Mouse (Mus musculus) kidney, adult 2 months (tissue): ENCODE data around the gene Zdhhc22. TPM values are rescaled to one million over a fixed set of nuclear protein-coding genes. Genes with fewer than 3 reads are reported as not detected.

Source experiments
- DNase-seq: peaks from one replicate; pipeline ENCODE4 v3.0.0; 2021
- H3K27ac ChIP-seq: fragments of 200-500 bp; 2 replicates; pipeline ENCODE4 v1.5.1; 2012; ENCODE audit warnings: low read depth, low read length, control low read depth, inconsistent platforms; ENCODE audit not compliant: insufficient read depth
- H3K27me3 ChIP-seq: fragments of 200-500 bp; replicated peaks from 2 replicates; pipeline ENCODE4 v1.6.1; 2012; ENCODE audit warnings: mild to moderate bottlenecking, moderate library complexity, low read length, inconsistent platforms; ENCODE audit not compliant: control insufficient read depth, insufficient read depth
- H3K36me3 ChIP-seq: fragments of 200-500 bp; 2 replicates; pipeline ENCODE4 v1.6.1; 2012; ENCODE audit warnings: mild to moderate bottlenecking, moderate library complexity, low read length, inconsistent platforms; ENCODE audit not compliant: control insufficient read depth, insufficient read depth
- H3K4me1 ChIP-seq: fragments of 200-500 bp; 2 replicates; pipeline ENCODE4 v1.6.1; 2011; ENCODE audit warnings: low read length; ENCODE audit not compliant: control insufficient read depth, insufficient read depth
- H3K4me3 ChIP-seq: fragments of 200-500 bp; 2 replicates; pipeline ENCODE4 v1.5.1; 2011; ENCODE audit warnings: mild to moderate bottlenecking, low read depth, low read length, control low read depth; ENCODE audit not compliant: insufficient read depth
- CTCF ChIP-seq: fragments of 200-500 bp; conservative IDR thresholded peaks from 2 replicates; pipeline ENCODE4 v1.5.1; 2011; ENCODE audit warnings: low read depth, mild to moderate bottlenecking, control low read depth, low read length, moderate library complexity, mixed read lengths; ENCODE audit not compliant: insufficient read depth, insufficient read length
- POLR2A ChIP-seq: fragments of 200-500 bp; IDR thresholded peaks from one replicate; pipeline ENCODE4 v1.6.1; 2011; ENCODE audit warnings: low read depth, low read length, control low read depth
- WGBS: fragments of 180-500 bp; shearing (Covaris S2); methylation state at CpG from one replicate; pipeline ENCODE4 v1.1.7; 2018; 5-methylcytosine and 5-hydroxymethylcytosine counted together
- polyA plus RNA-seq: library from polyadenylated mRNA; depleted of rRNA; stranded (reverse); fragments of >200 nt; gene quantifications from 2 replicates; pipeline ENCODE4 v1.2.3, GENCODE M21; 2012; rRNA removed

The Zdhhc22 gene
- polyA plus RNA-seq, 1 experiment: 0.14 TPM

DNA sequence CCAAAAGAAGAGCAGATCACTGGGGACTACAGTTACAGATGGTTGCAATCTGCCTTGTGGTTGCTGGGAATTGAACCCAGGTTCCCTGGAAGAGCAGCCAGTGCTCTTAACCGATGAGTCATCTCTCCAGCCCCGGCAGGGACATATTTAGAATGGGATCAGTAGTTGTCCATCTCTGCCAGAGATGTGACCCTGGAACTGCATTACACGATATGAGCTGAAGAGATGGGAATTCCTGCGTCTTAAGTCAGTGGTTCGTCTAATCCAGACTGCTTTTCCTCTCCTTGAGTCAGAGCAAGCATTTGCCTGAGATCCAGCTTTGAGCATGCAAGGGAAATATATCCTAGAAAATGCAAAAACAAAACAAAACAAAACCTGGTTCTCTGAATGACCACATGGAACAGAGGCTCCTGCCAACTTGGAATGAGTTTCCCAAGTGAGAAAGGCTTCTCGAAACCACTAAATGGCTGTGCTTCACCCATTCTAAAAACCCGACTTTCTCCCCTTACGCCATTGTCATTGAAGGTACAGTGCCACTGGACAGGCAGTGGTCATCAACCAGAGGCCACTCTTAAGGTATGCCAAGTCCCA lies 54.4 kb downstream of the Zdhhc22 start:
- no peak for DNase-seq
- 79% methylated on average over 8 of the region's 8 CpGs for WGBS
- peaks cover 11% of the 10 kb centered on the region; the same call in 1 of the 2 replicates for H3K4me1 ChIP-seq
- no peak overlapping the region for H3K27ac ChIP-seq
- H3K27me3 ChIP-seq: no peaks in the 10 kb centered on the region
- H3K4me3 ChIP-seq: no peak overlapping the region
- TF ChIP-seq POLR2A (no peak), CTCF (no peak)
- H3K36me3 ChIP-seq: no peaks in the 10 kb centered on the region

DNA sequence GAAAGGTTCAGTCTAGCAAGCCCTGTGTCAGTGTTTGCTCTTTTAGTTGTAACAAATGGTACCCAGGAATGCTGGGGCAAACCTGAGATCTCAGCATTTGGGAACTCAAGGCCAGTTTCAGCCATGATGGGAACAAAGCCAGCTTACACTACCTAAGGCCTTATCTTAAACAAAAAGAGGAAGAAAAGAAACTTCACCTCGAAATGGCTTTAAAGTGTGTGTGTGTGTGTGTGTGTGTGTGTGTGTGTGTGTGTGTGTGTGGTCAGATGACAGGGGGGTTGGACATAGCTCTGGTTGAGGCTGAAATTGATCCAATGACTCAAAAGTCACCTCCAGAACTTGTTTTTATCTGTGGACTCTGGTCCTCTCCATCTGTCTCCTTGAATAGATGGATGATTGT lies 55.5 kb downstream of the Zdhhc22 start:
- Histone ChIP-seq H3K4me1 (peaks cover 11% of the 10 kb centered on the region; the same call in 1 of the 2 replicates), H3K27me3 (no peaks in the 10 kb centered on the region), H3K27ac (no peak overlapping the region), H3K36me3 (no peaks in the 10 kb centered on the region), H3K4me3 (no peak overlapping the region)
- no peak for TF ChIP-seq CTCF
- TF ChIP-seq POLR2A: no peak
- WGBS: 53% methylated on average over 1 of the region's 1 CpGs
- DNase-seq: no peak

DNA sequence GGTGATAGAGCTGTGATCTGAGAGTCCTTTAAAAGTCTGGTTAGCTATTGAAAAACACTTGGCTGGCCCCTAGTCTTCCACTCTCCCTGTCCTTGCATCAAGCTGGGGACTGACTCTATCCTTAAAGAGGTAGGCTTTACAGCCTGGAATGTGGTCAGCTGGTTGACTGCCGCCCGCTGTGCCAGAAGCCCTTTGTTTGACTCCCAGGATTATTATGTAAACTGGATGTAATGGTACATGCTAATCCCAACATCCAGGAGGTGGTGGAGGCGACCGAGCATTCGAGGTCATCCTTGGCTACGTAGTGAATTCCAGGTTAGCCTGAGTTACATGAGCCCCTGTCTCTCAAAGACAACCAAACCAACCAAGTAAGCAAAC lies 57.7 kb downstream of the Zdhhc22 start:
- peak; percentile 83 for DNase-seq
- no peak for TF ChIP-seq CTCF
- Histone ChIP-seq H3K27ac (peak overlapping the region; percentile 65), H3K36me3 (no peaks in the 10 kb centered on the region), H3K4me1 (peaks cover 11% of the 10 kb centered on the region; the same call in 1 of the 2 replicates), H3K4me3 (no peak overlapping the region), H3K27me3 (no peaks in the 10 kb centered on the region)
- 14% methylated on average over 6 of the region's 6 CpGs for WGBS

DNA sequence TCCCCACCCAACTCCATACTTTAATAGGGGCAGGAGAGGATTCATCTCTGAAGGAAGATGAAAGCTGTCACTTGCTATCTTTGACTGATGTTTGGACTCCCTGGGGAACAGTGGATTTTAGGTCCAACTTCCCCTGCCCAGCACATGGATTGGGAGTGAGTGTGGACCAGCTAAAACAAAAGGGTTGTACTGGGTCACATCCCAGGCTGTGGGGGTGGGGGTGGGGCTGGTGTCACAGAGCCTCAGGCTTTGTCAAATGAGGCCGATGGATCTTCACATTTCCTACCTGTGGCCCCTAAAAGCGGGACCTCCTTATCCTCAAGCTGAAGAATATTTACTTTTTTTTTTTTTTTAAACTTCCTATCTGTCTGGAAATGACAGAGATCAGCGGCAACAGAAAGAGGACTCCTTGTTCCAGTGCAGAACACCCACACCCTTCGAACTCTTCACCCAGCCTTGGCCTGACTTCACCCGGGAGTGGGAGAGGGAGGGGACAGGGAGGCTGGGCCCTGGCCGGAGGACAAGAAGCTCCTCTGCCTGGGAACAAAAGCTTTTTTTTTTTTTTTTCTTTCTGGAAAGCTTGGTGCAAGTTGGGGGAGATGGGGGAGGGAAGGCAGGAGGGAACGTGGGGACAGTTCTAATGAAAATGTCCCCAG lies 58.2 kb downstream of the Zdhhc22 start:
- DNase-seq: peak; percentile 94
- H3K27ac ChIP-seq: peak overlapping the region; percentile 66
- H3K4me3 ChIP-seq: no peak overlapping the region
- no peaks in the 10 kb centered on the region for H3K36me3 ChIP-seq
- TF ChIP-seq CTCF (no peak), POLR2A (no peak)
- H3K27me3 ChIP-seq: no peaks in the 10 kb centered on the region
- WGBS: 16% methylated on average over 7 of the region's 7 CpGs
- H3K4me1 ChIP-seq: peaks cover 11% of the 10 kb centered on the region; the same call in 1 of the 2 replicates

DNA sequence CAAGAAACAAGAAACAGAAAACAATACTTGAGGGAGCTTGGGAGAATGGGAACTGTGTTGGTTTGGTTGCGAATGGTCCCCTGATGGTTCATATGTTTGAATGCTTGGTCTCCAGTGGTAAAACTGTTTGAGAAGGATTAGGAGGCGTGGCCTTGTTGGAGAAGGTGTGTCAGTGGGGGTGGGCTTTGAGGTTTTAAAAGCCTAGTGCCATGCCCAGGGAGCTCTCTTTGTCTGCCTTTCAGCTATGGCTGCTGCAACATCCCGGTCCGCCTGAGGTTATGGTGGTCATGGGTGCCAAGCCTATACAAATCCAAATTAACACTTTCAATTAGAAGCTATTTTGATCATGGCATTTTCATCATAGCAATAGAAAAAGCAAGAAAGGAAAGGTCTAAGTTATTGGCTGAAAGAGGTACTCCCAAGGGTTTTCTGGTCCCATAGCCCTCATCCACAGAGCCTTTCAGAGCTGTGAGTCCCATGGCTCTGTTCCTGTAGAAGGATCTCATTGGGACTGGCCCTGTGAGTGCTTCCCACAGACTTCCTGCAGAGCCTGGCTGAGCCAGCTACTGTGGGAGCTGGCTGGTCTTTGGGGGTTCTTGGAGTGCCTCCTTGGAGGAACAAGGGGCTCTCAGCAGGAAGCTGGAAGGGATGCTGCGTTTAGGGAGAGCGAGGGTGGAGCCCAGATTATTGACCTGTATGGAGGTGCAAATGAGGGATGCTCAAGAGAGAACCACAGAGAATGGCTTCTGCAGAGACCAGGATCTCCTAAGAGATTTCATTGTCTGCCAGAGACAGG lies 59.1 kb downstream of the Zdhhc22 start:
- no peaks in the 10 kb centered on the region for H3K36me3 ChIP-seq
- no peak for TF ChIP-seq CTCF
- no peak for TF ChIP-seq POLR2A
- no peaks in the 10 kb centered on the region for H3K27me3 ChIP-seq
- 88% methylated on average over 6 of the region's 6 CpGs for WGBS
- peak overlapping the region; percentile 66 for H3K27ac ChIP-seq
- no peak for DNase-seq
- no peak overlapping the region for H3K4me3 ChIP-seq
- H3K4me1 ChIP-seq: peaks cover 11% of the 10 kb centered on the region; the same call in 1 of the 2 replicates

Other genes with a start within 250 kb of the Zdhhc22 start
- 22.0 and 27.8 TPM in 2 replicates for gene Irf2bpl, start 105.6 kb downstream of the Zdhhc22 start, polyA plus RNA-seq
- 28.8 and 34.2 TPM in 2 replicates for gene Cipc, start 43.4 kb downstream of the Zdhhc22 start, polyA plus RNA-seq
- 0.10 and 0.19 TPM in 2 replicates for gene Tmem63c, start 30.9 kb upstream of the Zdhhc22 start, polyA plus RNA-seq
- gene Ngb, start 112.1 kb upstream of the Zdhhc22 start, polyA plus RNA-seq: 1.4 and 1.7 TPM in 2 replicates
- 427 and 440 TPM in 2 replicates for gene Gstz1, start 156.7 kb upstream of the Zdhhc22 start, polyA plus RNA-seq
- gene Pomt2, start 157.5 kb upstream of the Zdhhc22 start, polyA plus RNA-seq: 15.9 and 20.9 TPM in 2 replicates
- gene Samd15, start 209.3 kb upstream of the Zdhhc22 start, polyA plus RNA-seq: 0.12 TPM in 1 of 2 replicates, not detected in the other
- gene Tmed8, start 210.0 kb upstream of the Zdhhc22 start, polyA plus RNA-seq: 6.7 and 7.1 TPM in 2 replicates
- 0.88 and 0.95 TPM in 2 replicates for gene Noxred1, start 248.3 kb upstream of the Zdhhc22 start, polyA plus RNA-seq